Mouse (Mus musculus): ENCODE data around the gene Krt80. TPM values are rescaled to one million over a fixed set of nuclear protein-coding genes. Genes with fewer than 3 reads are reported as not detected.

Krt80 gene
- 2.1 and 3.3 TPM in 2 replicates for polyA plus RNA-seq (2015; fragmentation: Nextera tagmentation; extraction: Ambion mirVana)

DNA sequence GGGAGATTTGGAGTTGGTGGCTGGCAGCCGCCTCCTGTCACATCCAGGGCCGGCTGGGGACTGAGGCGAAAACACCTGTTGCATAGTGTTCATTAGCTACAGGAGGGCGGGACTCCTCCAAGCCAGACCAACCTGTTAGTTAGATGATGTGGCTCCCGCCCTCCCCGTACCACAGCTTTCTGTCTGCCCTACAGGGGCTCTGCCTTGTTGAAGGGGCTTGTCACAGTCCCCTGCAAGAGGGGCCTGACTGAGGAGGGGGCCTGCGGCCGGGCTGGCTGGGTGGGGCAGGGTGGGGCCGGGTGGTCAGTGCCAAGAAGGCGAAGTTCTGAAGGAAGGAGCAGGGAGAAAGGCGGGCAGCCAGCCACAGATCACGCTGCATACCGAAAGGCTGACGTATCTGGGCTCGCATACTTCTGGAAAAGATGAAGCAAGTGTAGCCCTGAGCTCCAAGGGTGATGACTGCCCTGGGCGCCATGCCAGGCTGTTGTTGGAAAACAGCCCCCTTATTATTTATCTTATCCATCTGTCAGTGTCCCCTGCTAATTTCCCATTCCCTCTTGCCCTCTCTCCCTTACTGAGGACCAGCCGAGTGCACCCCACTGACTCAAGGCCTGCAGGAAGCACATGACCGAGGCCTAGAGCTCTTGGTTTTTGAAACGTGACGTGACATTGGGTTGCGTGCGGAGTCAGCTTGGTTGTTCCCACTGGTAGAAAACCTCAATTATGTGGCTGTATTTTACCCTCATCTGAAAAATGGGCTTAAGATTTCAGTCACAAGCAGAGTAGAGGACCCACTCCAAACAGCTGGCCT, at the start of gene Krt80:
Krt80 (minus strand) TSS at position 62 of the 811 bp plus-strand sequence.

DNA sequence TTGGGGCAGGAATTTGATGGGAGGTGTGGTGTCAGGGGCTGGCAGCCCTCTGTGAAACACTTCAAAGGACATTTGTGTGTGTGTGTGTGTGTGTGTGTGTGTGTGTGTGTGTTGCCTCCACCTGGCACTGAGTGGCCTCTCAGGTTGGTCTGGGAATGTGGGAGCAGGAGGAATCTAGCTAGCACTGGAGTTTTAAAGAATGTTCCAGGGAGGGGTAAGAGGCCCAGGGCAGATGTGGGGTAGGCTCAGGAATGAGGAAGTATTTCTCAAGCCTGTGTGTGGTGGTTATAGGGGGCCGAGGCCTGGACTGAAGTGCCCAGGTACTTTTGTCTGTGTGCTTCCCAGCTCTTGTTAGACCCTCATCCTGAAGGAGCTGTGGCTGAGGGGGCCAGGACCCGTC, 40.8 kb upstream of the Krt80 start, which contains the start of gene Krt7:
Krt7 (plus strand) TSS at position 269 of the 400 bp plus-strand sequence.

MicroRNAs encoded within 50 kb of the gene (microRNA counts, 519-probe panel; counts per million panel counts)
- microRNA mmu-miR-1941-3p (296 counts per million, percentile 58 among the panel's probes with 10 or more counts), microRNA mmu-miR-1941-5p (296 counts per million, percentile 58 among the panel's probes with 10 or more counts)

Small RNAs within 50 kb of the gene (microRNA-seq; reads per million reads assigned to microRNA genes)
- 0.64 to 0.71 reads per million in 2 experiments for gene Mir1941

Other genes starting within 250 kb of the Krt80 start
- 13.5 and 15.6 TPM in 2 replicates for gene Acvrl1, start 241.6 kb downstream of the Krt80 start, polyA plus RNA-seq (2015; fragmentation: Nextera tagmentation; extraction: Ambion mirVana)
- 2.9 and 3.0 TPM in 2 replicates for gene Acvr1b, start 196.1 kb downstream of the Krt80 start, polyA plus RNA-seq (2015; fragmentation: Nextera tagmentation; extraction: Ambion mirVana)
- 4.2 and 4.8 TPM in 2 replicates for gene Grasp, start 146.0 kb downstream of the Krt80 start, polyA plus RNA-seq (2015; fragmentation: Nextera tagmentation; extraction: Ambion mirVana)
- 23.0 and 31.2 TPM in 2 replicates for gene Nr4a1, start 115.9 kb downstream of the Krt80 start, polyA plus RNA-seq (2015; fragmentation: Nextera tagmentation; extraction: Ambion mirVana)
- gene Atg101, start 85.9 kb downstream of the Krt80 start, polyA plus RNA-seq (2015; fragmentation: Nextera tagmentation; extraction: Ambion mirVana): 47.9 and 48.0 TPM in 2 replicates
- gene 6030408B16Rik, start 77.0 kb downstream of the Krt80 start, polyA plus RNA-seq (2015; fragmentation: Nextera tagmentation; extraction: Ambion mirVana): 0.65 and 0.87 TPM in 2 replicates
- gene Krt7, start 40.9 kb upstream of the Krt80 start, polyA plus RNA-seq (2015; fragmentation: Nextera tagmentation; extraction: Ambion mirVana): 0.15 and 0.24 TPM in 2 replicates
- 0.05 TPM in 1 of 2 replicates, not detected in the other for gene Krt87, start 68.6 kb upstream of the Krt80 start, polyA plus RNA-seq (2015; fragmentation: Nextera tagmentation; extraction: Ambion mirVana)
- gene Krt88, start 77.6 kb upstream of the Krt80 start, polyA plus RNA-seq (2015; fragmentation: Nextera tagmentation; extraction: Ambion mirVana): not detected in 2 replicates
- gene Krt81, start 93.6 kb upstream of the Krt80 start, polyA plus RNA-seq (2015; fragmentation: Nextera tagmentation; extraction: Ambion mirVana): not detected in 2 replicates
- not detected in 2 replicates for gene Krt86, start 103.3 kb upstream of the Krt80 start, polyA plus RNA-seq (2015; fragmentation: Nextera tagmentation; extraction: Ambion mirVana)
- gene Krt83, start 121.3 kb upstream of the Krt80 start, polyA plus RNA-seq (2015; fragmentation: Nextera tagmentation; extraction: Ambion mirVana): not detected in 2 replicates
- not detected in 2 replicates for gene Gm49425, start 147.1 kb upstream of the Krt80 start, polyA plus RNA-seq (2015; fragmentation: Nextera tagmentation; extraction: Ambion mirVana)
- not detected in 2 replicates for gene Krt84, start 162.7 kb upstream of the Krt80 start, polyA plus RNA-seq (2015; fragmentation: Nextera tagmentation; extraction: Ambion mirVana)
- gene Krt82, start 180.5 kb upstream of the Krt80 start, polyA plus RNA-seq (2015; fragmentation: Nextera tagmentation; extraction: Ambion mirVana): not detected in 2 replicates
- not detected in 2 replicates for gene Krt90, start 192.8 kb upstream of the Krt80 start, polyA plus RNA-seq (2015; fragmentation: Nextera tagmentation; extraction: Ambion mirVana)
- gene Krt75, start 203.7 kb upstream of the Krt80 start, polyA plus RNA-seq (2015; fragmentation: Nextera tagmentation; extraction: Ambion mirVana): not detected in 2 replicates

Measured in skeletal muscle tissue, postnatal 0 days (tissue).